Mouse (Mus musculus) small intestine, adult 2 months (tissue): ENCODE results near the gene Wdr4.

Experiments used
- CTCF ChIP-seq: fragments of 200-500 bp; IDR thresholded peaks from 2 replicates; pipeline ENCODE4 v1.5.1; 2012; ENCODE audit warnings: low read depth, mild to moderate bottlenecking, control low read depth, inconsistent platforms, low read length, moderate library complexity, mixed read lengths; ENCODE audit not compliant: insufficient replicate concordance, insufficient read length; ENCODE audit errors: extremely low read depth
- POLR2A ChIP-seq: fragments of 200-500 bp; IDR thresholded peaks from 2 replicates; pipeline ENCODE4 v1.6.1; 2012; ENCODE audit warnings: low read depth, mild to moderate bottlenecking, control low read depth, inconsistent platforms, low read length, moderate library complexity

GRCm38 (mm10) chr17:31540101-31540500, 20.3 kb upstream of the Wdr4 start:
- TF ChIP-seq CTCF: no peak
- TF ChIP-seq POLR2A: no peak
